Mouse (Mus musculus) naive thymus-derived CD4-positive, alpha-beta T cell, adult 2 months (primary cell): ENCODE data around the gene Zcchc10.
"Not testable (repeated sequence)": the region's sequence is repeated elsewhere in the genome, so short reads cannot be mapped to it uniquely, and the experiment has no call there.

Experiments used
- DNase-seq: peaks from one replicate; pipeline ENCODE4 v3.0.0-alpha.2; 2011; ENCODE audit warnings: low read depth

The Zcchc10 gene

DNA sequence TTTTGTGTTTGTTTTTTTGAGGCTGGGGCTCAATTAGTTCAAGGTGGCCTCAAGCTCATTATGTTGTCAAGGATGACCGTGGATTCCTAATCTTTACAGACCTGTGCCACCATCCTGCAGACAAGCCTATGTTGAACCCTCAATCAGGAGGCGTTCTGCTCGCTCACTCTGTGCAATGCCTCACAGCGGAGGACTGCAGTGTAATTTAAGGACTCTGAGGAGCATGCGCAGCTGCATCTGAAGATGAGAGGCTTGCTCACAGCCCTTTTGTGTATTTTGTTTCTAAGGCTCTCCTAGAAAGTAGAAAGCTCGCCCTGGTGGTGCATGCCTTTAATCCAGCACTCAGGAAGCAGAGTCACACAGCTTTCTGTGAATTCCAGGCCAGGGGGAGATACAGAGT lies 7.5 kb upstream of the Zcchc10 start:
- no peak for DNase-seq

DNA sequence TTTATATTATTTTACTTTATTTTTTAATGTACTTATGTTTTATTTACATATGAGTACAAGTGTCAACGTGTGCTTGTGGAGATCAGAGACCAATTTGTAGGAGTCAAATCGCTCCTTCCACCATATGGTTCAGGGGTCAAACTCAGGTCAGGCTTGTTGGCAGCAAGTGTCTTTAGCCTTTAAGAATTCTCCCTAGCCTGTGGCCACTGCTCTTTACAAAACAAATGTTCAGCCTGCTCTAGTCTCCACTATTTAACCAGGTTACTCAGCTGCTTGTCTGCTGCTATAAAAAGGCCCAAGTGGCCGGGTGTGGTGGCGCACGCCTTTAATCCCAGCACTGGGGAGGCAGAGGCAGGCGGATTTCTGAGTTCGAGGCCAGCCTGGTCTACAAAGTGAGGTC lies 6.4 kb upstream of the Zcchc10 start:
- no peak for DNase-seq

DNA sequence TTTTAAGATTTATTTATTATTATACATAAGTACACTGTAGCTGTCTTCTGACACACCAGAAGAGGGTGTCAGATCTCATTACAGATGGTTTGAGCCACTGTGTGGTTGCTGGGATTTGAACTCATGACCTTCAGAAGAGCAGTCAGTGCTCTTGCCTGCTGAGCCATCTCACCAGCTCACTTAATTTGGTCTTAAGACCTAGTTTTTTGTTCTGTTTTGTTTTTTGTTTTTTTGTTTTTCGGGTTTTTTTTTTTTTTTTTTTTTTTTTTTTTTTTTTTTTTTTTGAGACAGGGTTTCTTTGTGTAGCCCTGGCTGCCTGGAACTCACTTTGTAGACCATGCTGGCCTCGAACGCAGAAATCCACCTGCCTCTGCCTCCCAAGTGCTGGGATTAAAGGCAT lies 5.9 kb upstream of the Zcchc10 start:
- not testable (repeated sequence) for DNase-seq

DNA sequence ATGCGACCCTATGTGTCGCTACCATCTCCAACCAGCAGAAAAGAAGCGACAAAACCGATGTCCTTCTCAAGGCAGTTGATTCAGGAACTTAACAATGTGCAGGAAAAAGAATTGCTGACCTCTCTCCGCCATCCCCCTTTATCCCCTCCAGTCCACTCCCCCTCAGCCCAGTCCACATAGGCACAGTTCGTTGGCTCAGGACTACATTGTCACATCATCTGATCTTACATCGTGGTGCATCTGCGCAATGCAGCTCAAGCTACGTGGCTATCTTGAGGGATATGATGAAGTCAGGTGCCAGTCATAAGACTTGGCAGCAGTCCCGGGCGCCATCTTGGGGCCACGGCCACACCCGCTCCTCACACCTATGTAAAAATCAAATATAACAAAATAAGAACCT lies 4.6 kb upstream of the Zcchc10 start:
- not testable (repeated sequence) for DNase-seq

DNA sequence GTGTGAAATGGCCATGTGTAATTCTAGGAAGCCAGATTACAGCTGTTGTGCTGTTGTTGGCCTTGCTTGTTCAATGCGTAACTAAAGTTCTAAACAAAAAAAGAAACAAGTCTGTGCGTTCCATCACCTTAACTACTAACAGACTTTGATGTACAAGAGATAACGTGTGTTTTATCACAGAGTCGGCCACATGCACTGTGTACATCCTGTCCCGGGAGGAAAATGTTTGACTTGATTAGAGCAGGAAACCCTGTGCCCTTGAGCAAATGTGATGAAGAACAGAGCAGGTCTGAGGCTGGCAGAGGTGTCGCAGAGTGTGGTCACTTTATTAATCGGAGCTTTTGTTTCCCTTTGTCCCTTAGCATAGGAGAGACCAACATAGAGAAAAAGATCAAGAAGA lies 5.8 kb downstream of the Zcchc10 start:
- DNase-seq = peak; percentile 72

DNA sequence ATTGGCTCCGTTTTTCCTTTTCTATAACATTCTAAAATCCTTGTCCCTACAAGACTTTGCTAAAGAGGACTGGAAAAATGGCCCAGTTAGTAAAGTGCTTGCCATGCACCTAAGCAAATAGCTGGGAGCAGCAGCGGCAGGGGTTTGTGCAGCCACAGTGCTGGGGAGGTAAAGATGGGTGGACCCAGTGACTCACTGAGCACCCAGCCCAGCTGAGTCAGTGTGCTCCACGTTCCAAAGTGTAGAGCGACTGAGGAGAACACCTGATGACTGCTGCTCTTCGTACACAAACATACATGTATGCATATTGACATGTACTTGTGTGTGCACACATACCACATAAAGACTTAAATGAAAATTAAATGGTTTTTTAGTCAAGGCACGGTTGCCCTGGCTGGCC lies 6.6 kb downstream of the Zcchc10 start:
- DNase-seq = no peak

- DNase-seq = no peak
Observed at GRCm38 (mm10) chr11:53332076-53332680, 7.7 kb downstream of the Zcchc10 start.

- DNase-seq = no peak
Observed at GRCm38 (mm10) chr11:53335505-53336181, 11.2 kb downstream of the Zcchc10 start.

- no peak for DNase-seq
Observed at GRCm38 (mm10) chr11:53336182-53336571, 11.7 kb downstream of the Zcchc10 start.

DNA sequence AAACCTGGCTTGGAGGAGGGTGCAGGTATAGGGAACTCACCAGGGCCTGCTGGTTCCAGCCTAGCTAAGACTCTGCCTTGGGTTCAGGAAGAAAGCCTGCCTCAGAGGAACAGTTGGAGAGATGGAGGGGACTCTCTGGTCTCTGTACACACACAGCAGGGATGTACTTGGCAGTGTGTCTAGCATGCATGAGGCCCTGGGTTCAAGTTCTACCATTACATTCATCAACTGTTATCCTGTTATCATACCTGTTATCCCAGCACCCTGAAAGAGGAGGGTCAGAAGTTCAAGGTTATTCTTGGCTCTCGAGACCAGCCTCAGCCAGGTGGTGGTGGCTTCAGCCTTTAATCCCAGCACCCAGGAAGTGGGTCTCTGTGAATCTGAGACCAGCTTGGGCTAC lies 12.4 kb downstream of the Zcchc10 start:
- DNase-seq = no peak

- DNase-seq = no peak
Observed at GRCm38 (mm10) chr11:53337684-53338083, 13.2 kb downstream of the Zcchc10 start.

- not testable (repeated sequence) for DNase-seq
Observed at GRCm38 (mm10) chr11:53341019-53341418, 16.5 kb downstream of the Zcchc10 start.

- DNase-seq = no peak
Observed at GRCm38 (mm10) chr11:53342711-53343110, 18.2 kb downstream of the Zcchc10 start.

DNA sequence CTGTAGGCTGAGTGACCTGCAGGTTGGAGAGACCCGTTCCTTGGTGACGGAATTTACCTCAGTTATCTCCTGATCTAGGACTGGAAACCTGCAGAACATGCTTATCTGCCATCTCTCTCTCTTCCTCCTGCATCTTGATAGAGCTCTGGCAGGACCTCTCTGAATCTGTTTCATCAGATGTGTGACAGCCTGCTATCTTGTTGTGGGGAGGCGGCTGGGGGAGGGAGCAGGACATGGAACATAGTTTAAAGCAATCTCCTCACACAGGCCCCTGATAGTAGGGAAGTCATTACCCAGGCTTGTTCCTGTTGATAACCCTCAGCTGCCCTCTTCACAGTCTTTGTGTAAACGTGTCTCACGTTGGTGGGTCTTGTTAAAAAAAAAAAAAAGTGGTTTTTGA lies 20.8 kb downstream of the Zcchc10 start:
- DNase-seq = no peak

DNA sequence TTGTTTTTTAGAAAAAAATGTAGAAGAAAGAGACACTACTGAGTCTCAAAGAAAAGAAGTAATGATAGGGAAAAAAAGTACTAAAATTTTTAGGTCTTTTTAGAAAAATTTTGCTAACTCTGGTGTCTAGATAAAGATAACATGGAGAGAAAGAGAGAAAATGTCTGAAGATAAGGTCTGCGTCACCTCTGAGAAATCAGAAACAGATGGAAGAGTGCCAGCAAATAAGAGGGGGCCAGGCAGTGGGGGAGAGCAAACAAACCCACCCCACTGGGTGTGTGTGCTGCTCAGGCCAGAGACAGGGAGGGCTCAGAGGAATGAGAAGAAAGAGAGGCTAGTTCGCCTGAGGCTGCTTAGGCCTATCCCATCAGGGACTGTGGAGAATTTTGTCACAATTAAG lies 21.3 kb downstream of the Zcchc10 start:
- DNase-seq = no peak

DNA sequence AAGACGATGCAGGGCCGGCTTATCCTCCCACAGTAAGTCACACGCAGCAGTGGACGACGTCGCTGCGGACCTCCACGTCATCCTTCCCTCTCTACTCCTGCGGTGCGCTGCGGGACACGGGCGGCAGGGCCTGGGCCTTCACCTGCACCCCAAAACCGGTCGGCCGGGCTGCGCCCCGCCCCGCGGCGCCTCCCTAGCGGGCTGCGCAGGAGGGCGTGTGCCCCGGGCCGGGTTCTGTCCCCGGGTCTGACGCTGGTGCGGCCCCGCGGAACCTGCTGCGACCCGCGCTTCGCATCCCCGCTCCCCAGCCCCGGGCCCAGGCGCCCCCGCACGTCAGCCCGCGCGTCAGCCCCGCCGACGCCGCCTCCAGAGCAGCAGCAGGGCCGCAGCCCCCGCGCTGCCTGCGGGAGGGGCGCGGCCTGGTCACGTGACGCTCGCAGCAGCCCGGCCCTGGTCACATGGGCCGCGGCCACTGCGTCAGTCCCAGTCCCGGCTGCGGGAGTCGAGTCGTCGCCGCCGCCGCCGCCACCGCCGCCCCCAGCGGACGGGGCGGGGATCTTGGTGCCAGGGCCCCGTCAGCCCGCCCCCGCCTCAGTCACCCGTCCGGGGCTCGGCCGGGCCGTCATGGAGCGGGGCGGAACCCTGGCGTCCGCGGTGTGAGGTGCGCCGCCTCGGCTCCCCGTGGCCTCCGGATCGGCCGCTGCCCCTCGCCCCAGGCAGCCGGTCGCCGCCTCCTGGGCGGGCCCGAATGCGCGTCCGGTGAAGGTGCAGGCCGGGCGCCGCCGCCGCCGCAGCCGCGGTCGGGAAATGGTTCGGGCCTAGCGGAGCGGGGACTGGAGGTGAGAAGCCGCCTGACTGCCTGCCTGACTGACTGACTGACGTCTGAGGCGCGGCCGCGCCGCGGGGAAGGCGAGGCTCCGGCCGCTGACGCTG lies 26.1 kb downstream of the Zcchc10 start, which contains the start of gene Aff4:
Aff4 (plus strand) TSS at position 543 of the 933 bp plus-strand sequence.
- peak; percentile 94 for DNase-seq

GRCm38 (mm10) chr11:53351224-53351942 lies 26.9 kb downstream of the Zcchc10 start:
- peak; percentile 80 for DNase-seq

GRCm38 (mm10) chr11:53351943-53352590 lies 27.6 kb downstream of the Zcchc10 start:
- DNase-seq = no peak

DNA sequence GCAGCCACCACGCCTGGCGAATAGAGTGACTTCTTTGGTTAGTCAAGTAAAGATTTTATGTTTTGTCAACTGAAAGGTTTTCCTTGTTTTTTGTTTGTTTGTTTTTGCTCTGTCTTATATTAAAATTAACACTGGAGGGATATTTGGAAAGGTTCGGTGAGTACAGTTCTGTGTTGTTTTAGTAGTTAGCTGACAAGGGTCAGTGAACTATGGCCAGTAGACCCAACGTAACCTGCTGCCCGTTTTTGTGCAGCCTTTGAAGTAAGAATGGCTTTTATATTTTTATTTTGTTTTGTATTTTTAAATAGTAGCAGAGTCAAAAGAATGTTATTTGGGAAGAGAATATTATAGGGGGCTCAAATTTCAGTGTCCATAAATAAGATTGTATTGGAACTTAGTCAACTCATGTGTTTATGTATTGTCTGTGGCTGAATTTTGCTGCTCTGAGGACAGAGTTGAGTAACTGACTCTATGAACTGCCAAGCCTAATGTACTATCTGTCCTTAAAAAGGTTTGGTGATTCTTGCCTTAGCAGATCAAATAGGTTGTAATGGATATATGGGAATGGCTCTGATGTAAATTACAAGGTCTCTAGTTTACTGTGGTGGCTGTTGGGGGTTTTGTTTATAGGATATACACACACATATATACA lies 34.2 kb downstream of the Zcchc10 start:
- DNase-seq = no peak

GRCm38 (mm10) chr11:53367032-53367431 lies 42.6 kb downstream of the Zcchc10 start:
- no peak for DNase-seq

- DNase-seq = no peak
Observed at GRCm38 (mm10) chr11:53378918-53379317, 54.4 kb downstream of the Zcchc10 start.
